Mouse (Mus musculus): ENCODE results near the gene Ogfod3. TPM values are rescaled to one million over a fixed set of nuclear protein-coding genes. Genes with fewer than 3 reads are reported as not detected.

The Ogfod3 gene
- total RNA-seq, 2 experiments from 2014 or later, result 11.5 to 11.6 TPM

- DNase-seq, result no peak
These were observed 4.7 kb downstream of the Ogfod3 start for GRCm38 (mm10) chr11:121199851-121200250.

GRCm38 (mm10) chr11:121198622-121199021 is 5.9 kb downstream of the Ogfod3 start:
- no peak for DNase-seq

GRCm38 (mm10) chr11:121193415-121193814 is 11.1 kb downstream of the Ogfod3 start:
- no peak for DNase-seq

- DNase-seq, result no peak
These were observed 11.8 kb downstream of the Ogfod3 start for GRCm38 (mm10) chr11:121192742-121193141.

- peak; percentile 26 for DNase-seq
These were observed 14.8 kb downstream of the Ogfod3 start for GRCm38 (mm10) chr11:121189681-121190080.

- no peak for DNase-seq
These were observed 27.9 kb downstream of the Ogfod3 start for GRCm38 (mm10) chr11:121176285-121177270.

- DNase-seq, result no peak
These were observed 30.3 kb downstream of the Ogfod3 start for GRCm38 (mm10) chr11:121174234-121174633.

- DNase-seq, result peak; percentile 70
These were observed 31.3 kb downstream of the Ogfod3 start for GRCm38 (mm10) chr11:121173203-121173602.

GRCm38 (mm10) chr11:121163751-121164150 is 40.8 kb downstream of the Ogfod3 start:
- DNase-seq, result no peak

- DNase-seq, result peak; percentile 82
These were observed 43.7 kb downstream of the Ogfod3 start for GRCm38 (mm10) chr11:121160636-121161346.

- no peak for DNase-seq
These were observed 44.5 kb downstream of the Ogfod3 start, which contains the start of gene Uts2r for GRCm38 (mm10) chr11:121159971-121160370. TSS of gene Uts2r (plus strand) at chr11:121160271.

- peak; percentile 75 for DNase-seq
These were observed 48.1 kb downstream of the Ogfod3 start for GRCm38 (mm10) chr11:121156411-121156891.

- no peak for DNase-seq
These were observed 50.3 kb downstream of the Ogfod3 start for GRCm38 (mm10) chr11:121154203-121154602.

- DNase-seq, result no peak
These were observed 56.3 kb downstream of the Ogfod3 start for GRCm38 (mm10) chr11:121148193-121148592.

- no peak for DNase-seq
These were observed 58.6 kb downstream of the Ogfod3 start, which contains the start of gene Tex19.1 for GRCm38 (mm10) chr11:121145865-121146264. TSS of gene Tex19.1 (plus strand) at chr11:121146143.

GRCm38 (mm10) chr11:121143325-121144015 is 61.0 kb downstream of the Ogfod3 start:
- DNase-seq, result no peak

GRCm38 (mm10) chr11:121138732-121139131 is 65.8 kb downstream of the Ogfod3 start:
- peak; percentile 27 for DNase-seq

- no peak for DNase-seq
These were observed 66.8 kb downstream of the Ogfod3 start for GRCm38 (mm10) chr11:121137682-121138081.

GRCm38 (mm10) chr11:121134600-121134999 is 69.9 kb downstream of the Ogfod3 start:
- no peak for DNase-seq

GRCm38 (mm10) chr11:121129616-121130015 is 74.9 kb downstream of the Ogfod3 start:
- no peak for DNase-seq
